Mouse (Mus musculus) forebrain, embryonic 11.5 days (tissue): Measurements from ENCODE around the gene St6galnac3. TPM values are rescaled to one million over a fixed set of nuclear protein-coding genes. Genes with fewer than 3 reads are reported as not detected.

ENCODE experiments used
- ATAC-seq: fragments of 200-750 bp; cut with Nextera tagmentation; replicated peaks from 2 replicates; pipeline ENCODE4 v1.8.0; 2017; ENCODE audit warnings: moderate TSS enrichment; ENCODE audit not compliant: low FRiP score
- DNase-seq: peaks from one replicate; pipeline ENCODE4 v3.0.0-alpha.2; 2017; ENCODE audit warnings: low spot score
- H3K27ac ChIP-seq: fragments of 300-500 bp; sonication (generic); 2 replicates; pipeline ENCODE4 v1.5.1; 2014; ENCODE audit warnings: low read depth, low read length
- H3K27me3 ChIP-seq: fragments of 300-500 bp; sonication (generic); 2 replicates; pipeline ENCODE4 v1.6.1; 2014; ENCODE audit warnings: mild to moderate bottlenecking, low read length, mixed read lengths; ENCODE audit not compliant: control insufficient read depth, insufficient read depth
- H3K36me3 ChIP-seq: fragments of 300-500 bp; sonication (generic); 2 replicates; pipeline ENCODE4 v1.6.1; 2014; ENCODE audit warnings: mild to moderate bottlenecking, low read length, moderate library complexity, mixed read lengths; ENCODE audit not compliant: control insufficient read depth, insufficient read depth
- H3K4me1 ChIP-seq: fragments of 300-500 bp; sonication (generic); replicated peaks from 2 replicates; pipeline ENCODE4 v1.6.1; 2014; ENCODE audit warnings: low read length, mixed read lengths; ENCODE audit not compliant: control insufficient read depth, insufficient read depth
- H3K4me2 ChIP-seq: fragments of 300-500 bp; sonication (generic); 2 replicates; pipeline ENCODE4 v1.6.1; 2014; ENCODE audit warnings: low read depth, mild to moderate bottlenecking, low read length, moderate library complexity, mixed read lengths; ENCODE audit not compliant: severe bottlenecking
- H3K4me3 ChIP-seq: fragments of 300-500 bp; sonication (generic); 2 replicates; pipeline ENCODE4 v1.5.1; 2014; ENCODE audit warnings: low read depth, low read length
- H3K9ac ChIP-seq: fragments of 300-500 bp; sonication (generic); 2 replicates; pipeline ENCODE4 v1.6.1; 2014; ENCODE audit warnings: low read length
- H3K9me3 ChIP-seq: fragments of 300-500 bp; sonication (generic); 2 replicates; pipeline ENCODE4 v1.6.1; 2016; ENCODE audit warnings: low read length, mixed read lengths; ENCODE audit not compliant: control insufficient read depth
- WGBS: fragments of 180-500 bp; shearing (Covaris S2); extraction: QIAGEN DNeasy Blood & Tissue Kit; methylation state at CpG from one replicate; pipeline ENCODE4 v1.1.7; 2014; 5-methylcytosine and 5-hydroxymethylcytosine counted together
- polyA plus RNA-seq: library from polyadenylated mRNA; unstranded; fragments of >200 nt; fragmentation: Nextera tagmentation; extraction: Ambion mirVana; gene quantifications from 2 replicates; pipeline ENCODE4 v1.2.1, GENCODE M21; 2014

The St6galnac3 gene
- polyA plus RNA-seq, 1 experiment from 2014 or later, result 38.0 TPM

GRCm38 (mm10) chr3:153339940-153340339, 385.0 kb downstream of the St6galnac3 start:
- no peaks in the 10 kb centered on the region for H3K4me1 ChIP-seq
- 71% methylated on average over 2 of the region's 2 CpGs for WGBS
- no peaks in the 10 kb centered on the region for H3K9me3 ChIP-seq
- no peak overlapping the region for H3K4me2 ChIP-seq
- ATAC-seq (no peak), DNase-seq (no peak)
- H3K36me3 ChIP-seq, result no peaks in the 10 kb centered on the region
- H3K4me3 ChIP-seq, result no peak overlapping the region
- no peaks in the 10 kb centered on the region for H3K27me3 ChIP-seq
- no peak overlapping the region for H3K9ac ChIP-seq
- no peak overlapping the region for H3K27ac ChIP-seq

DNA sequence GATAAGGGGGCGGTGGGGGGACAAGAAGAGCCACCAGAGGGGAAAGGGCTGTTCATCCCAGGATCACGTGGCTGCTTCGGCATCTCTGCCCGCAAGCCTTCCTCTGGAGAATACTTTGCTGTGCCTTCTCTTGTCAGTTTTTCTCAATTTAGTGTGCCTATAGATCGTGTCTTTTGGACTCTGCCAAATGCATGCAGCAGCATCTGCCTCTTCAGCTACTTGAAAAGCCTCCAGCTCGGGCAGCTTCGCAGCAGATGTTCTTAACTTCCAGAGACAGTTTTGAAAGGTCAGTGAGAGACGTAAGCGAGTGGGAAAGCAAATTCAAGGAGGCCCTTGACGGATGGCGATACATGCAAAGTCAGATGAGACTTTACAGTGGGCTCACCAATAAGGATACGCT, 385.9 kb downstream of the St6galnac3 start:
- H3K27me3 ChIP-seq, result no peaks in the 10 kb centered on the region
- no peaks in the 10 kb centered on the region for H3K4me1 ChIP-seq
- no peak overlapping the region for H3K4me2 ChIP-seq
- WGBS, result 89% methylated on average over 12 of the region's 12 CpGs
- no peaks in the 10 kb centered on the region for H3K36me3 ChIP-seq
- no peak for ATAC-seq
- H3K9me3 ChIP-seq, result no peaks in the 10 kb centered on the region
- H3K9ac ChIP-seq, result no peak overlapping the region
- H3K27ac ChIP-seq, result no peak overlapping the region
- no peak for DNase-seq
- no peak overlapping the region for H3K4me3 ChIP-seq

GRCm38 (mm10) chr3:153337779-153338178, 387.2 kb downstream of the St6galnac3 start:
- Histone ChIP-seq H3K4me3 (no peak overlapping the region), H3K9me3 (no peaks in the 10 kb centered on the region), H3K27ac (no peak overlapping the region), H3K36me3 (no peaks in the 10 kb centered on the region), H3K4me2 (no peak overlapping the region), H3K4me1 (no peaks in the 10 kb centered on the region), H3K9ac (no peak overlapping the region), H3K27me3 (no peaks in the 10 kb centered on the region)
- 86% methylated on average over 3 of the region's 3 CpGs for WGBS
- no peak for ATAC-seq
- DNase-seq, result no peak

DNA sequence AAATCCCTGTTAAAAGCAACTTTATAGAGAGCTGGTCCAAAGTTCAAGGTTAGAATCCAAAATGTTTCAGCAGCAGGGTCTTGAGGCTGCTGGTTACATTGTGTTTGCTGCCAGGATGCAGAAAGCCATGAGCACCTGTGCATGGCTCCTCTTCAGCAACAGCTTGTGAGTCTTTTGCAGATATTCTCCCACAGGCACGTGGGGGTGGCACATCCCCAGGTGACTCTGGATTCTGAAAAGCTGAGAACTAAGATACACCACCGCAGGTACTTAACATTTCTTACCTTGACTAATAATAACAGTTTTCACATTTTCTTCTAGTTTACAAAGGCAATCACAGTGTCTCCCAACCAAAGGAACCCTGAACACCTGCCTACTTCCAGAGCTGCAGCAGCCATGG, 387.8 kb downstream of the St6galnac3 start:
- Histone ChIP-seq H3K4me2 (no peak overlapping the region), H3K36me3 (no peaks in the 10 kb centered on the region), H3K4me1 (no peaks in the 10 kb centered on the region), H3K27ac (no peak overlapping the region), H3K9ac (no peak overlapping the region), H3K9me3 (no peaks in the 10 kb centered on the region), H3K27me3 (no peaks in the 10 kb centered on the region), H3K4me3 (no peak overlapping the region)
- WGBS, result 94% methylated on average over 2 of the region's 2 CpGs
- DNase-seq (no peak), ATAC-seq (no peak)

DNA sequence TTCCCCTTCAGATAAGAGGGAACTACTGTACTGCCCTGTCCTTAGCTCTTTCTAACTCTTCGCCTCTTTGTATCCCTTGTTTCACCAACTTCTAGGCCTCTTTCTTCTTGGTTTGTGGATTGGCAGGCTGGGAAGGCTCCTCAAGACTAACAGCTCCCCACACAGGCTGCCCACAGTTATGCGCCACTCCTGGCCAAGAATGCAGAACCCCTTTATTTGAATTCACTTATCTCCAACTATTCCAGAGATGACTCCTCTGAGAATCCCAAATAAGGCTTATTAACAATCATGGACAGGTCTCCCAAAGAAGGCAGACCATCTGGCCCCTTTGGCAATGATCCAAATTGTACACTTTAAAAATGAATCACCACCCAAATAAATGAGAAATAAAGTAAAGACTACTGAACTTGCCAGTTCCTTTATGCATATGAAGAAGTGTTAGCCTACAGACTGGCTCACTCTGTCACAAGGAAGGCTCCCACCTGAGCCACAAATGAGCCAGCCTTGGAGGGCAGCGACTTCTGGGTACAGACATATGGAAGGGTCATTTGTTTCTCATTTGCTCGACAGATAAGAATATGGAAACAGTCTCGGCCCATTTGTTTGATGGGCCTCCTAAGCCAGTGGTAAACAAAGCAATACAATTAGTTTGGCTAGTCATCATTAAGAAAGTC, 390.7 kb downstream of the St6galnac3 start:
- DNase-seq (peak; percentile 17), ATAC-seq (no peak)
- Histone ChIP-seq H3K4me2 (no peak overlapping the region), H3K27me3 (no peaks in the 10 kb centered on the region), H3K4me3 (no peak overlapping the region), H3K27ac (no peak overlapping the region), H3K9me3 (no peaks in the 10 kb centered on the region), H3K9ac (no peak overlapping the region), H3K4me1 (no peaks in the 10 kb centered on the region), H3K36me3 (no peaks in the 10 kb centered on the region)
- 80% methylated on average over 5 of the region's 5 CpGs for WGBS

GRCm38 (mm10) chr3:153324307-153324706, 400.7 kb downstream of the St6galnac3 start:
- WGBS, result 79% methylated on average over 3 of the region's 3 CpGs

DNA sequence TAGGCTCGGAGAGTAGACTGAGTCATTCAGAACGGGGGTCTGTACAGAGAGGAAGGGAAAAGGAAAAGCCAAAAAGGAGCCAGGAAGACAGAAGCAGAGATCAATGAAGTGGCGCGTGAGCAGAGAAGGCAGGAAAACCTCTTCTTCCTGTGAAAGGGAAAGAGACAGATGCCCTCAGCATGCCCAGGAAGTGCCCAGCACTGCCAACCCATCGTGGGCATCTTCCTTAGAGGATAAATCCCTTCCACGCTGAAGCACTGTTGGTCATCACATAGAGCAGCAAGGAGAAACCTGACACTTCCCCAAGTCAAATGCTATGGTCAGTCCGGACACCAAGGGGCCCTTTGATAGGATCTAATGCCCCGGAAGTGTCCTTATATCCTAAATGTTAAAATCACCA, 401.5 kb downstream of the St6galnac3 start:
- H3K27me3 ChIP-seq, result no peaks in the 10 kb centered on the region
- H3K9ac ChIP-seq, result no peak overlapping the region
- no peaks in the 10 kb centered on the region for H3K4me1 ChIP-seq
- H3K4me2 ChIP-seq, result no peak overlapping the region
- no peaks in the 10 kb centered on the region for H3K36me3 ChIP-seq
- H3K27ac ChIP-seq, result no peak overlapping the region
- WGBS, result 83% methylated on average over 8 of the region's 8 CpGs
- no peak for ATAC-seq
- no peaks in the 10 kb centered on the region for H3K9me3 ChIP-seq
- no peak for DNase-seq
- no peak overlapping the region for H3K4me3 ChIP-seq

More at GRCm38 (mm10) chr3:153324307-153324706, 400.7 kb downstream of the St6galnac3 start:
- H3K4me1 ChIP-seq, result no peaks in the 10 kb centered on the region
- H3K9me3 ChIP-seq, result no peaks in the 10 kb centered on the region
- no peak for ATAC-seq
- H3K36me3 ChIP-seq, result no peaks in the 10 kb centered on the region
- no peak overlapping the region for H3K27ac ChIP-seq
- DNase-seq, result no peak
- no peak overlapping the region for H3K9ac ChIP-seq
- H3K4me2 ChIP-seq, result no peak overlapping the region
- no peak overlapping the region for H3K4me3 ChIP-seq
- no peaks in the 10 kb centered on the region for H3K27me3 ChIP-seq

DNA sequence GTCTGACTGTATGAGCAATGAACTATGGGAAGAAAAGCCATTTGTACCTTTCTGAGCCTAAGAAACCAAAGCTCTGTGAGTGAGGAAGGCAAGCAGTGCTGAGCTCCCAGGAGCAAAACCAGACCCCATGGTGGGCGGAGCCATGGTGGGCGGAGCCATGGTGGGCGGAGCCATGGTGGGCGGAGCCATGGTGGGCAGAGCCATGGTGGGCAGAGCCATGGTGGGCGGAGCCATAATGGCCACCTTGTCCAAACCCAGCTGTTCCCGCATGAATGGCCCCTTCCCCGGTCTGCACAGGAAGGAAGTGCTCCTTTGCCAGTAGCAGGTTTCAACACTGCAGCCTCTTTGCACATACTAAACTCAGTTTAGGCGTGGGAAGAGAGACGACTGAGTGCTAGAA, 411.4 kb downstream of the St6galnac3 start:
- DNase-seq (no peak), ATAC-seq (no peak; the same call in 1 of the 2 replicates)
- no peaks in the 10 kb centered on the region for H3K27me3 ChIP-seq
- H3K9ac ChIP-seq, result no peak overlapping the region
- H3K4me3 ChIP-seq, result no peak overlapping the region
- no peaks in the 10 kb centered on the region for H3K4me1 ChIP-seq
- H3K36me3 ChIP-seq, result no peaks in the 10 kb centered on the region
- no peaks in the 10 kb centered on the region for H3K9me3 ChIP-seq
- 78% methylated on average over 7 of the region's 9 CpGs for WGBS
- no peak overlapping the region for H3K4me2 ChIP-seq
- H3K27ac ChIP-seq, result no peak overlapping the region

- H3K27me3 ChIP-seq, result no peaks in the 10 kb centered on the region
- H3K36me3 ChIP-seq, result no peaks in the 10 kb centered on the region
- WGBS, result 93% methylated on average over 9 of the region's 9 CpGs
- H3K27ac ChIP-seq, result no peak overlapping the region
- H3K4me2 ChIP-seq, result no peak overlapping the region
- no peak for ATAC-seq
- H3K4me3 ChIP-seq, result no peak overlapping the region
- H3K9me3 ChIP-seq, result no peaks in the 10 kb centered on the region
- DNase-seq, result no peak
- H3K9ac ChIP-seq, result no peak overlapping the region
- no peaks in the 10 kb centered on the region for H3K4me1 ChIP-seq
These were observed 411.8 kb downstream of the St6galnac3 start for GRCm38 (mm10) chr3:153313167-153313566.
